ENCODE assay signal across 8 mouse cellular contexts in genomic region chr5:100500458-100500961, GRCm38 (mm10). TPM values are rescaled to one million over a fixed set of nuclear protein-coding genes. Genes with fewer than 3 reads are reported as not detected.
DNase-seq lines count a peak whose midpoint lies in the region; ATAC-seq lines count a peak whose summit lies in the region.

Lin54 (minus strand) TSS chr5:100500639.

- DNase-seq in T-cell, adult 2 months (ENCODE audit: low spot score) = peak; percentile 96
- DNase-seq in cerebellum, postnatal 25 days = peak; percentile 90 to 94
- peak; percentile 80 to 82 for DNase-seq in frontal cortex, postnatal 25 days (ENCODE audit: low spot score in 2 of 2)
- peak; percentile 87 for DNase-seq in hindbrain, embryonic 14.5 days (ENCODE audit: low spot score)
- DNase-seq in left cerebral cortex, adult 11 months (ENCODE audit: low spot score) = peak; percentile 88
- DNase-seq in lung, postnatal 36 days = peak; percentile 93
- DNase-seq in retina, embryonic 14.5 days (ENCODE audit: low spot score) = peak; percentile 90
- peak; percentile 87 to 93 for DNase-seq in thymus, postnatal 36 days

- no peaks in the 10 kb centered on the region for H3K27me3 ChIP-seq in hindbrain, embryonic 14.5 days (ENCODE audit: control insufficient read depth, insufficient read depth, low read length)

- H3K4me3 ChIP-seq in hindbrain, embryonic 14.5 days (replicated peaks; ENCODE audit: low read length) = peak within 1 kb of the TSS; percentile 48

- H3K9me3 ChIP-seq in hindbrain, embryonic 14.5 days (ENCODE audit: control insufficient read depth, low read length) = no peaks in the 10 kb centered on the region

- no peaks in the 10 kb centered on the region for H3K36me3 ChIP-seq in hindbrain, embryonic 14.5 days (replicated peaks; ENCODE audit: control insufficient read depth, insufficient read depth)

- peak within 1 kb of the TSS; percentile 51 for H3K9ac ChIP-seq in hindbrain, embryonic 14.5 days

- peaks cover 20% of the 10 kb centered on the region for H3K4me1 ChIP-seq in hindbrain, embryonic 14.5 days (replicated peaks; ENCODE audit: control insufficient read depth, insufficient read depth, low read length)

- ATAC-seq in hindbrain, embryonic 14.5 days (ENCODE audit: low FRiP score) = peak; percentile 94

- peak within 1 kb of the TSS; percentile 29 for H3K27ac ChIP-seq in hindbrain, embryonic 14.5 days

- H3K4me2 ChIP-seq in hindbrain, embryonic 14.5 days (replicated peaks) = peak within 1 kb of the TSS; percentile 77

- 1% methylated on average over 46 of the region's 60 CpGs for WGBS in hindbrain, embryonic 14.5 days

RNA-seq across cellular contexts. Expression of gene Lin54, which starts in this region (rescaled TPM):
- 9.0 and 9.9 TPM in 2 replicates for polyA plus RNA-seq in hindbrain, embryonic 14.5 days (2014; fragmentation: Nextera tagmentation; extraction: Ambion mirVana)

Comparison
In these comparisons a context has a peak if more than half of its experiments do, and no peak if none do; other contexts are left out.
1. Peak in every context shown above with its lines: DNase-seq, ATAC-seq, H3K4me3 ChIP-seq and H3K27ac ChIP-seq.